Mouse (Mus musculus) right cerebral cortex, adult 2 months (tissue): ENCODE data around the gene Tmem92.
A peak's percentile ranks its signal among the peaks of the same experiment; 100 is the strongest.
"Not testable (repeated sequence)": the region's sequence is repeated elsewhere in the genome, so short reads cannot be mapped to it uniquely, and the experiment has no call there.

ENCODE experiments used
- DNase-seq, 2 experiments: peaks; one replicate each; pipeline ENCODE4 v3.0.0; 2021 to 2022; ENCODE audit warnings: low spot score in 2 of 2

The Tmem92 gene

GRCm38 (mm10) chr11:94782603-94783002 is at the start of gene Tmem92:
Gene Tmem92, minus strand, starts transcription at chr11:94782703.
- no peak for DNase-seq

GRCm38 (mm10) chr11:94828966-94829365 is 46.5 kb upstream of the Tmem92 start:
- no peak for DNase-seq

DNA sequence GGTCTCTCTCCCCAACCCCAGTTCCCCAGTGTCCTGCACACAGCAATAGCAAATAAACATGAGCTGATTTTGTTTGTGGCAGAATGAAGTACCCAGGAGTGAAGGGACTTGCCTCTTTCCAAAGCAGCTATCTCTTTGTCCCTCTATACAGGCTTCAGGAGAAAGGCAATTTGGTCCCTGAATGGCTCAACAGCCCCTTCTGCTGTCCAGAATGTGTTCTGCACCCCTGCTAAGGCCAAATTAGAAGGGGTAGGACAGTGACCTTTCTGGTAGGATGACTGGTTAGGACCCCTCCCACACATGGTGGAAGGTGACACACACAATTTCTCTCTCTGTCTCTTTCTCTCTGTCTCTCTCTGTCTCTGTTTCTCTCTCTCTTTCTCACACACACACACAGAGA is 36.9 kb upstream of the Tmem92 start:
- DNase-seq = not testable (repeated sequence)

DNA sequence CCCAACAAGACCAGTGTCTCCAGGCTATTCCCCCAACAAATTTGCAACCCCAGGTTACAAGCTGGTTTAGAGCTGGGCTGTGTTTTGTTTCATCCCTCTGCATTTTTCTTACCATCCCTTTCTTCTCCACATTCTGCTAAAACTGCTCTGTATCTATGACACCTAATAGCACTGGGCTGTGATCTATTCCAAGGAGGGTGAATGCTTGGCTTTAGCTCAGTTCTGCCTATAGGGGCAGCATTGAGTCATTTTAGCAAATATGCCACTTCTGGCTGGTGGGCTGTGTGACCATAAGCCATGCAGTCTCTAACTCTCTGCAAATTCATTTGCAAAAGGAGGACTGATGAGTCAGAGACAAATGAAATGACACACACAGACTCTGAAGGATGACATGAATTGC is 36.4 kb upstream of the Tmem92 start:
- not testable (repeated sequence) for DNase-seq

DNA sequence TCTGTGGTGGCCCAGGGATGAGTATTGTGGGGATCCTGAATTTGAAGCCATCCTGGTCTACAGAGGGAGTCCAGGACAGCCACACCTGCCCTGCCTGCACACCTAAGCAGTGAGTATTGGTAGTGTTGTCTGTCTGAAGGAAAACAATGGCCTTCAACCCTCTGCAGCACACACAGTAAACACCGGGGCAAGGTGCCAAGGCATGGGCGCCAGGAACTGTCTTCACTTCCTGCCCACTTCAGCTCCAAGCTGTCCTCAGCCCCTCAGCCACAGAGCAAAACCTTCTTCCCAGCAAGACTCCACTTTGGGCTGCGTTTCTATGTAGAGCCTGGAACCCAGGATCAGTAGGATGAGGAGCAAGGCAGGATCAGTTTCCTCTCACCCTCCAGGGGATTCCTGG is 29.0 kb upstream of the Tmem92 start:
- DNase-seq = not testable (repeated sequence)

DNA sequence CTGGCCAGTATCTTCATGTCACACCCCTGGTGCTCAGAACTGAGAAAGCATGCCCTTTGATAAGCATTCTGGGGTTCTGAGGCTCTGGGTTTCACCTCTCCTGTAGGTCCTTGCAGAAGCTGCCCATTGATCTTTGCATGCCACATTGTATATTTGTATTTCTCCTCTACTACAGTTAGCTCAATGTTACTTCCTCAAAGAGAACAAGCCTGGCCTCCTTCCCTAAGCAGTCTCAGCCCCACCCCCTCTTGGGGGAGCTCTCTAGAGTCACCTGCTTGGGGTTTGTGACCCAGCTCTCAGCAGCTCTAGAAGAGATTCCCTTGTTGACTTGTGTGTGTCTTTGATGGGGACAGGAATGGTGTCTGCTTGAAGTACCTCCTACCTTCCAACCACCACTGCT is 9.2 kb upstream of the Tmem92 start:
- no peak for DNase-seq

GRCm38 (mm10) chr11:94785247-94785646 is 2.7 kb upstream of the Tmem92 start:
- DNase-seq = peak; percentile 65 to 67

- DNase-seq = no peak
These were observed 7.5 kb downstream of the Tmem92 start for GRCm38 (mm10) chr11:94774887-94775497.

- no peak for DNase-seq
These were observed 8.7 kb downstream of the Tmem92 start for GRCm38 (mm10) chr11:94773851-94774250.

- no peak for DNase-seq
These were observed 10.0 kb downstream of the Tmem92 start for GRCm38 (mm10) chr11:94772363-94773055.

DNA sequence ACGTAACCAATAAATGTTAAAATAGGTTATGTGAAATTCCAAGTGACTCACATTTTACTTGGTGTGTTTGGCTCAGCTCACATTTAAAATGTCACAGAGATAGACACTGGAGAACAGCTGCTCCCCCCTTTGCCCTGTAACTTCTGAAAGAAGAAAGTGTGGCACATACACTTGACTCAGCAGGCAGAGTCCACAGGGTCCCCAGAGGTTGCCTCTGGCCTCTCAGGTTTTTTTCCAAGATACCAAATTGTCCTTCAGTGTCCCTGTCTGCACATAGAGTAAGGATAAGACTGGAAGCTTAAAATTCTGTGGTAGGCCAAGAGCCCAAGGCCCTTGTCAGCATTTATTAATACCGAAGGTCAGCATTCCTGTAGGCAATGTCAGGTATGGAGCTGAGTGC is 15.3 kb downstream of the Tmem92 start:
- DNase-seq = no peak

DNA sequence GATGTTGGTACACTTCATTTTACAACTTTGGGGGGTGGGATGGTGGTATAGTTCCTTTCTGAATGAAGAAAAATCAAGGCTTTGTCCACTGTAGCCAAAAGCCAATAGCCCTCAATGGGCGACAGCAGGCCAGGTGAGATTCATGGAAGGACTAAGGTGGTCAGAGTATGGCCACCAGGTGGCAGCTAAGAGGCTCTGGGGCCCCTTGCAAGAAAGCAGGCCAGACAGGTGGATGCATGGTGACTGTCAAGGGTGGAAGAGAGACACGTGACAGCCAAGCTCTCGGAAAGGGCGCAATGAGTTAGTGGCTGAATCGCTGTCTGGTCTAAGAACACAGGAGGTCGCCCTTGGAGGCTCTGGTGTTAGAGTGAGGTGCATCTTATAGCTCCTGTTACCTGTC is 19.7 kb downstream of the Tmem92 start:
- no peak for DNase-seq

- DNase-seq = no peak
These were observed 20.2 kb downstream of the Tmem92 start for GRCm38 (mm10) chr11:94762281-94762680.

DNA sequence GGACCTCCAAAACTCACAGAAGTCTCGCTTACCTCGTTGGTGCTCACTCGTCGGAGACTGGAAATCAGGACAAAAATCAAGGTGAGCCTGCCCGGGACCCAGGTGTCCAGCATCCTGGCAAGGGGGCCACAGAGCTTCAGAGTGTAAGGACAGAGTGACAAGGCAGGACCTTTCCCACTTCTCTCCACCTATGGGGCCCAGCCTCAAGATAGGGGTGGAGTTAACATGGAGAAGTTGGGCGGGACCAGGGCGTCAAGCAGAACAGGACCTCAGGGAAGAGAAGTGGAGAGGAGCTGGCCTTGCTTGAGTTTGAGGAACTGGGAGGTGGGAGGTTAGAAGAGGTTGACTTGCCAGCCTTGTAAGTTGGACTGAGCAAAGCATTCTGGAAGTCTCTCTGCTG is 21.7 kb downstream of the Tmem92 start:
- DNase-seq = no peak

GRCm38 (mm10) chr11:94760364-94760763 is 22.1 kb downstream of the Tmem92 start:
- DNase-seq = no peak

DNA sequence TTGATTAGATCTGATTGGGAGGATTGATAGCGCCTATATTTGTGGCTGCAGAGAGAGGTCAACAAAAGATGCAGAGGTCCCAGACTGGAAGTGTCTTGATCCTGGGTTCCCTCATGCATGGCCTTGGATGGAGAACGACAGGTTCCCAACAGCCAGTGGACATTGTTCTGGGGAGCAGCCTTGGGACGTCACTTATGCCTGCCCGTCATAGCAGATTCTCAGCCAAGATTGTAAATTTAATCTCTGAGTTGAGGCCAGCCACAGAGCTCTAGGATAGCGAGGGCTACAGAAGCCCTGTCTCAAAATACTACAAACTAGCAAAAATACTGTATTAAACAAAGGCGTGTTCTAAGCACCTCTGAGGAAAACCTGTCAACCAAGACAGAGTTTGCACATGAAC is 22.6 kb downstream of the Tmem92 start:
- no peak for DNase-seq

DNA sequence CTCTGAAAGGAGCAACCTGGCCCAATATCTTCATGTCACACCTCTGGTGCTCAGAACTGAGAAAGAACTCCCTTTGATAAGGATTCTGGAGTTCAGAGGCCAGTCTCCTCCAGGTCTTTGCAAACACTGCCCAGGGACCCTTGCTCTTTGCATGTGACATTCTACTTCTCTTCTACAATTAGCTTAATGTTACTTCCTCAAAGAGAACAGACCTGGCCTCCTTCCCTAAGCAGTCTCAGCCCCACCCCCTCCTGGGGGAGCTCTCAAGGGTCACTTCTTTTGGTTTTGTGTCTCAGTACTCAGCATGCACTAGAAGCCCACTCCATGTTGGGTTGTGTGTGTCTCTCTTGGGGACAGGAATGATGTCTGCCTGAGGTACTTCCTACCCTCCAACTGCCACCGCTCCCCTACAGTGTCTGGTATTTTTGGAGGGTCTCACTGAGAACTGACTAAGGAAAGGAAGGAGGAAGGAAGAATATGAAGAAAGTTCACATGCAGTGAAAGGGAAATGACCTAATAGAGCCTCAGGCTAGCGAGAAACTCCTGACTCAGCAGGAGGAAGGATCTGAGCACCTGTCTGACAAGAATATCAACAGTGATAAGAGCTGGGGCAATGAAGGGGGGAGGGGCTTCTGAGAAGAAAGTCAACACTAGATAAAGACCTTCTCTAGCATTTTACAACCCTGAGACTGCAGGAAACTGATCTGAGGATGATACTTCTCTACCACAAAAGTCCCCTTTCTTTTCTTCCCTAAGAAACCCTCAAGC is 29.4 kb downstream of the Tmem92 start:
- DNase-seq = no peak

DNA sequence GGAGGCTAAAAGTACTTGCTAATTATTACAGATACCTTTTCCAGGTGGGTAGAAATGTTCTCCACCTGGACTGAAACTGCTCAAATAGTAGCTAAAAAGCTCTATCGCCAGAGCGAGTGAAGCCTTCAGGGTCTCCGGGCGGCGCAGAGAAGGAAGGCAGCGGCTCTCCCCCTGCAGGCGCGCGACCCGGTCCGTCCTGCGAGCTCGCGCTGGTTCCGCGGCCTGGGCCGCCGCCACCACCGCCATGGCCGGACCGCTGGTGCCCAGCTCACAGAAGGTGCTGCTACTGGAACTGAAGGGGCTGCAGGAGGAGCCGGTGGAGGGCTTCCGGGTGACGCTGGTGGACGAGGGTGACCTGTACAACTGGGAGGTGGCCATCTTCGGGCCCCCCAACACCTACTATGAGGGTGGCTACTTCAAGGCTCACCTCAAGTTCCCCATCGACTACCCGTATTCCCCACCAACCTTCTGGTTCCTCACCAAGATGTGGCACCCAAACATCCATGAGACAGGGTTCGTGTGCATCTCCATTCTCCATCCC is 40.7 kb downstream of the Tmem92 start, which contains the start of gene Cdc34b:
Cdc34b (plus strand) TSS at position 51 of the 541 bp plus-strand sequence.
- no peak for DNase-seq

GRCm38 (mm10) chr11:94735746-94736145 is 46.8 kb downstream of the Tmem92 start:
- DNase-seq = no peak

DNA sequence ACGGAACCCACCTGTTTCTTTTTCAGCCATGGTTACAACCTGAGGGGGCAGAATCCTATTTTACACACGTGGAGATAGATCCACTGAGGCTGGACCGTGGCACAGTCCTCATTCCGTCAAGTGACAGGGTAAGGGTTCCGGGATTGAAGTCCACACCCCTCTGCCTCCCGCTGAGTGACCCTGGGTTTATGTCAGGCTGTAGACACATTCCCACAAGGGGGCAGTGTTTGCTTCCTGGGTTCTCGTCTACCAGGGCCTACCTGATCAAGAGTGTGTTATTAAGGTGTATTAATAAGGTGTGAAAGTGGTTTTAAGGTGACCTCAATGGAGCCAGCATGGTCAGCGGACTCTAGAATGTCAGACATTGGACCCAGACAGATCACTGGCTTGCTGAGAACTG is 49.7 kb downstream of the Tmem92 start:
- DNase-seq = no peak

GRCm38 (mm10) chr11:94731229-94731628 is 51.3 kb downstream of the Tmem92 start:
- peak; percentile 10 to 27 for DNase-seq

DNA sequence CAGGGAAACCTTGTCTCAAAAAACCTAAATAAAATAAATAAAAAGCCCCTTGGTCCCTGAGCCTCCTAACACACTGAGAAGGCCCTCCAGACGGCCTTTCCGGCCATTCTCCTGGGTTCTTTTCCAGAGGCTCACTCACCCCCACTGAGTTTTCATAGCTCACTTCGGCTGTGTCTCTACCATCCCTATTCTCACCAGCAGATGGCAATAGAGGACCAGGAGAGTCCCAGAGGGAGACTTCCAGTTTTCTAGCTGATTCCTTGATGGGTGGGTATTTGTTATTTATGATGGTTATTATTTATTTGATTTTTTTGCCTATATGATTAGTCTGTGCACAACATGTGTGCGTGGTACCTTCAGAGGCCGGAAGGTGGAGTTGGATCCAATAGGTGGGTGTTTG is 52.2 kb downstream of the Tmem92 start:
- DNase-seq = peak; percentile 73 to 85
